Mouse (Mus musculus) ES-Bruce4 (cell line): ENCODE measurements around the gene Bud13. TPM values are rescaled to one million over a fixed set of nuclear protein-coding genes. Genes with fewer than 3 reads are reported as not detected.

ENCODE experiments used
- H3K27ac ChIP-seq: 2 replicates; pipeline ENCODE4 v1.5.1; 2012; ENCODE audit warnings: low read length, inconsistent platforms; ENCODE audit not compliant: insufficient read depth
- H3K27me3 ChIP-seq: 2 replicates; pipeline ENCODE4 v1.6.1; 2012; ENCODE audit warnings: mild to moderate bottlenecking, low read length, inconsistent platforms; ENCODE audit not compliant: control insufficient read depth, poor library complexity, insufficient read depth, severe bottlenecking
- H3K36me3 ChIP-seq: 2 replicates; pipeline ENCODE4 v1.6.1; 2012; ENCODE audit warnings: inconsistent platforms, mild to moderate bottlenecking, low read length, moderate library complexity; ENCODE audit not compliant: control insufficient read depth, poor library complexity, insufficient read depth, severe bottlenecking
- H3K4me1 ChIP-seq: one replicate; pipeline ENCODE4 v1.8.1; 2011; ENCODE audit warnings: low read length; ENCODE audit not compliant: control insufficient read depth, insufficient read depth
- H3K4me3 ChIP-seq: 2 replicates; pipeline ENCODE4 v1.5.1; 2011; ENCODE audit warnings: low read depth, mild to moderate bottlenecking, low read length
- H3K9ac ChIP-seq: 2 replicates; pipeline ENCODE4 v1.6.1; 2012; ENCODE audit warnings: low read depth, mild to moderate bottlenecking, inconsistent platforms; ENCODE audit not compliant: poor library complexity, severe bottlenecking
- H3K9me3 ChIP-seq: replicated peaks from 2 replicates; pipeline ENCODE4 v1.6.1; 2012; ENCODE audit warnings: mild to moderate bottlenecking, low read length, inconsistent platforms; ENCODE audit not compliant: control insufficient read depth, poor library complexity, insufficient read depth, severe bottlenecking
- CTCF ChIP-seq: IDR thresholded peaks from one replicate; pipeline ENCODE4 v1.8.1; 2011; ENCODE audit warnings: low read depth, low read length
- EP300 ChIP-seq: IDR thresholded peaks from 2 replicates; pipeline ENCODE4 v1.6.1; 2011; ENCODE audit warnings: low read depth, low read length; ENCODE audit not compliant: insufficient read depth
- POLR2A ChIP-seq: IDR thresholded peaks from one replicate; pipeline ENCODE4 v1.8.1; 2011; ENCODE audit warnings: low read length; ENCODE audit not compliant: insufficient read depth
- polyA plus RNA-seq: library from polyadenylated mRNA; stranded (reverse); fragments of >200 nt; gene quantifications from 2 replicates; pipeline ENCODE4 v1.2.4, GENCODE M21; 2011; ENCODE audit warnings: low read depth; ENCODE audit not compliant: missing spikeins, insufficient read depth, insufficient read length

Bud13 gene
- 26.4 and 28.5 TPM in 2 replicates for polyA plus RNA-seq

DNA sequence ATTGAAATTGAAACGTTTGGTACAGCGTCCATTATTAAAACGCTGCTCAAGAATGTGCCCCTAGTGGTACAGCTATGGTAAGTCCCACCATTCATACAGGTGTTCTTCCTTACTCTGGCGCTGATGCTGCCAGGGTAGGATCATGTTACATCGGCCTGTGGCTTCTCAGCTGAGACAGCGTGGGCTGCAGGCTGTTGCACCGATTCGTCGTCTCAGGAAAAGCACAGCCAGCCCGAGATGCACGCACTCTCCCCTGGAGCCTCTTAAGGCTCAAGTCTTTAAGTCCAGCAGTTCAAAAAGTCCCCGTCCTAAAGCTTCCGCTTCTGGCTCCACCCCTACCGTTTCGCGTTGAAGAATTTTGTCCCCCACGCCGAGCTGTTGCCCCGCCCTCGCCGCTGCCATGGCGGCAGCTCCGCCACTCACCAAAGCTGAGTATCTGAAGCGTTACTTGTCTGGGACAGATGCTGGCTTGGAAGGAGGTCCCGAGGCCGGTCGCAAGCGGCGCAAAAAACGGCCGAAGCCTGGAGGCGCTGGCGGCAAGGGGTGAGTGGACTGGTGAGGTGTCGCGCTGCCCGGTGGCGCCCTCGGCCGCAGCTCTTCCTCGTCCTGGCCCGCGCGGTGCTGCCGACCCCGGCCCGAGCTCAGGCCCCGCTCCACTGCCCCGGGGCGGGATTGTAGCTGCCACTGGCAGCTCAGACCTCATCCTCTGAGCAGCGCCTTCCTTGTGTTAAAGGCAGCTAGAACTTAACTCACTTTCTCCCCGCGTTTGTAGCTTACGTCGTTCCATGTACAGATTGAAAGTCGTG lies at the start of gene Bud13:
Bud13 (plus strand) TSS at position 378 of the 806 bp plus-strand sequence.
- Histone ChIP-seq H3K4me1 (no peaks in the 10 kb centered on the region), H3K27me3 (no peaks in the 10 kb centered on the region), H3K36me3 (peaks cover 23% of the 10 kb centered on the region), H3K9me3 (no peaks in the 10 kb centered on the region), H3K4me3 (peak within 1 kb of the TSS; percentile 60), H3K9ac (peak within 1 kb of the TSS; percentile 79), H3K27ac (peak within 1 kb of the TSS; percentile 38; the same call in 1 of the 2 replicates)
- TF ChIP-seq CTCF (peak; percentile 10), EP300 (no peak)

DNA sequence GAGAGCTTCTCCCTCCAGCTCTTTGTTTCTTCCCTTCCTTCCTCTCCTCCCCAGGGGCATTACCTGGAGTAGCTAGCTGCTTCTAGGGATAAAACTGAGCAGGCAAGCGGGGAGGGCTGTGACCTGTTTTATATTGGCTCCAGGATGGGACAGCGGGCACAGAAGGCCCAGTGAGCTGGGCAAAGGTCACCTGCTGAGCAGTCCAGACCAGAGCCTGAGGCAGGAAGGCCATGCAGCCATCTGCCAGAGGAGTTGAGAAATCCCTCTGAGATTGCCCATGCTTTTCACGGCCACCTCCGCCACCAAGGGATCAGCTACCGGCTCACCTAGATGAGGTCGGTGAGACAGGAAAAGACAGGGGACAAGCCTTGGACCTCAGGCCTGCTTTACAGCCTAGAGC lies 47.6 kb upstream of the Bud13 start:
- Histone ChIP-seq H3K27me3 (no peaks in the 10 kb centered on the region), H3K9me3 (no peaks in the 10 kb centered on the region), H3K36me3 (no peaks in the 10 kb centered on the region), H3K9ac (no peak overlapping the region), H3K4me3 (no peak overlapping the region), H3K27ac (no peak overlapping the region), H3K4me1 (no peaks in the 10 kb centered on the region)
- TF ChIP-seq CTCF (no peak), POLR2A (no peak), EP300 (no peak)

DNA sequence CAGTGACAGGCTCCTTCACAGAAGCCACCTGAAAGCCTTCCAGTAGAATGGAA lies 47.4 kb upstream of the Bud13 start, which contains the start of gene Apoc3:
Apoc3 (minus strand) TSS at position 41 of the 53 bp plus-strand sequence.
- Histone ChIP-seq H3K27me3 (no peaks in the 10 kb centered on the region), H3K4me1 (no peaks in the 10 kb centered on the region), H3K36me3 (no peaks in the 10 kb centered on the region), H3K27ac (no peak within 1 kb of the TSS), H3K4me3 (no peak within 1 kb of the TSS), H3K9ac (no peak within 1 kb of the TSS), H3K9me3 (no peaks in the 10 kb centered on the region)
- no peak for TF ChIP-seq CTCF
- TF ChIP-seq POLR2A = no peak
- no peak for TF ChIP-seq EP300

DNA sequence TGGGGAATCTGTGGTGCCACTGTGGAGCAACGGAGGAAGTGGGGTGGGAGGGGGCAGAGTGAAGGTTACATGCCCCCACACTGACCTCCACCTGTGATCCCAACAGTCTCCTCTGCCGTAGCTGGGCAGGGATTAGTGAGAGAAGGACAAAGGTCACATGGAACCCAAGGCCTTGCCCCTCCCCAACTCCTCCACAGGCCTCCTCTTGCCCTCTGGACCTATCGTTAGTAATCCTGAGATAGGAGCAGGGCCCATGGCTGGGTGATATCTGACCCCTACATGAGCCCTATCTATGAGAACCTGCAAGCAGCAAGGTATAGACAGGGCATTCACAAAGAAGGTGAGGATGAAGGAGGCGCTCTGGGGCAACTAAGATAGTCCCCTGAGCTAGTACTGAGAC lies 47.2 kb upstream of the Bud13 start:
- TF ChIP-seq CTCF = no peak
- no peak for TF ChIP-seq EP300
- no peak for TF ChIP-seq POLR2A
- Histone ChIP-seq H3K36me3 (no peaks in the 10 kb centered on the region), H3K27me3 (no peaks in the 10 kb centered on the region), H3K9ac (no peak overlapping the region), H3K4me3 (no peak overlapping the region), H3K4me1 (no peaks in the 10 kb centered on the region), H3K27ac (no peak overlapping the region), H3K9me3 (no peaks in the 10 kb centered on the region)

DNA sequence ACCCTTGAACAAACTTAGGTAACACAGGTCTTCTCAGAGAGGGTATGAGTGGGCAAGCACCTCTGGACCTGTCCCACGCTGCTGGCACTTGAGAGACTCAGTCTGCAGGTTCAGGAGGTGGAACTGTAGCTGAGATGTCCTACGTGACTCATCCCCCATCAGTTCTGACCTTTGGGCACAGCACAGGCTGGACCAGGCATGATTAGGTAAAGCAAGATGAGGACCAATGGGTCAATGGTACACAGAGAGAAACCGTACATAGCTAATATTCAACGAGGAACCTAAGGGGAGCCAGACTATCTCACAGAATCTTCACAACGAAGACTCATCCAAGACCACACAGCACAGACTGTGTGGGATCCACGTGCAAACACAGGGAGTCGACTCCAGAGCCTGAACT lies 44.0 kb upstream of the Bud13 start:
- Histone ChIP-seq H3K4me1 (no peaks in the 10 kb centered on the region), H3K4me3 (no peak overlapping the region), H3K9ac (no peak overlapping the region), H3K36me3 (no peaks in the 10 kb centered on the region), H3K27ac (no peak overlapping the region), H3K9me3 (no peaks in the 10 kb centered on the region), H3K27me3 (no peaks in the 10 kb centered on the region)
- TF ChIP-seq POLR2A = no peak
- TF ChIP-seq EP300 = no peak
- no peak for TF ChIP-seq CTCF

DNA sequence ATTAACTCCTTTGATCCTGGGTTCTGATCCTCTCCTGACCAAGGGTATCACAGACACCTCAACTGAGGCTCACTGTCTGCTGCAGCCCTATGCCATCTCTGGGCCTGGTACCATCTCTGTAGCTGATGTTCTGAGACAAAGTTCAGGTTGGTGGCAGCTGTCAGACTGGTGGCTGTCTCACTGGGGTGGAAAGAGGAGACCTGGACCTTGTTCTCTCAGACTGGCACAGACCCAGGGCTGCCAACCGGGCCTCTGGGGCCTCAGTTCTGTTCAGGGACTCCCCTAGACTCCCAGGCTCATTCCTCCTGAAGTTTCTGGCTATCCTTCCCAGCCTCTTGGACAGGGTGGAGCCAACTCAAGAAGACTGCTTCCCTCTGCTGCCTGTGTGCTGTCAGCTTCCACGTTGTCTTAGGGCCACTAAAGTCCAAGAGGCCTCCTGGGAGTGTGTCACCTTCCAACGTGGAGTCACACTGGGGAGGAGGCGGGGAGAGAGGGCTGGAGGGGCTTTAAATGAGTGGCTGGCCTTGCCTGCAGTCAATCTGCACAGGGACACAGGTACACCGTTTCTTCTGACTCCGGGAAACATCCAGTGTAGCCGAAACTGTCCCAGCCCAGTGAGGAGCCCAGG lies 42.2 kb upstream of the Bud13 start, which contains the start of gene Apoa4:
Apoa4 (plus strand) TSS at position 171 of the 628 bp plus-strand sequence.
- Histone ChIP-seq H3K36me3 (no peaks in the 10 kb centered on the region), H3K9ac (no peak within 1 kb of the TSS), H3K4me1 (no peaks in the 10 kb centered on the region), H3K27me3 (no peaks in the 10 kb centered on the region), H3K9me3 (no peaks in the 10 kb centered on the region), H3K4me3 (no peak within 1 kb of the TSS), H3K27ac (no peak within 1 kb of the TSS)
- no peak for TF ChIP-seq POLR2A
- TF ChIP-seq CTCF = no peak
- TF ChIP-seq EP300 = no peak
